Mouse (Mus musculus): ENCODE data around the gene Dap3.
"Not testable (repeated sequence)": the region's sequence is repeated elsewhere in the genome, so short reads cannot be mapped to it uniquely, and the experiment has no call there.

The Dap3 gene

GRCm38 (mm10) chr3:88913511-88914383 is 37.2 kb downstream of the Dap3 start, which contains the start of gene Msto1:
Msto1 (minus strand) TSS chr3:88913999.
- peak; percentile 79 for DNase-seq (ENCODE audit: low read depth, low spot score)

GRCm38 (mm10) chr3:88912585-88912984 is 38.4 kb downstream of the Dap3 start:
- no peak for DNase-seq (ENCODE audit: low read depth, low spot score)

GRCm38 (mm10) chr3:88906393-88907159 is 44.4 kb downstream of the Dap3 start:
- DNase-seq (ENCODE audit: low read depth, low spot score): no peak

- no peak for DNase-seq (ENCODE audit: low read depth, low spot score)
Observed at GRCm38 (mm10) chr3:88905741-88906140, 45.2 kb downstream of the Dap3 start.

GRCm38 (mm10) chr3:88905209-88905608 is 45.8 kb downstream of the Dap3 start:
- no peak for DNase-seq (ENCODE audit: low read depth, low spot score)

- DNase-seq (ENCODE audit: low read depth, low spot score): no peak
Observed at GRCm38 (mm10) chr3:88904803-88905202, 46.2 kb downstream of the Dap3 start.

- not testable (repeated sequence) for DNase-seq (ENCODE audit: low read depth, low spot score)
Observed at GRCm38 (mm10) chr3:88893011-88893410, 58.0 kb downstream of the Dap3 start.

- not testable (repeated sequence) for DNase-seq (ENCODE audit: low read depth, low spot score)
Observed at GRCm38 (mm10) chr3:88882536-88882935, 68.4 kb downstream of the Dap3 start.

All from retina, postnatal 7 days (tissue).